In the genomic region with DNA sequence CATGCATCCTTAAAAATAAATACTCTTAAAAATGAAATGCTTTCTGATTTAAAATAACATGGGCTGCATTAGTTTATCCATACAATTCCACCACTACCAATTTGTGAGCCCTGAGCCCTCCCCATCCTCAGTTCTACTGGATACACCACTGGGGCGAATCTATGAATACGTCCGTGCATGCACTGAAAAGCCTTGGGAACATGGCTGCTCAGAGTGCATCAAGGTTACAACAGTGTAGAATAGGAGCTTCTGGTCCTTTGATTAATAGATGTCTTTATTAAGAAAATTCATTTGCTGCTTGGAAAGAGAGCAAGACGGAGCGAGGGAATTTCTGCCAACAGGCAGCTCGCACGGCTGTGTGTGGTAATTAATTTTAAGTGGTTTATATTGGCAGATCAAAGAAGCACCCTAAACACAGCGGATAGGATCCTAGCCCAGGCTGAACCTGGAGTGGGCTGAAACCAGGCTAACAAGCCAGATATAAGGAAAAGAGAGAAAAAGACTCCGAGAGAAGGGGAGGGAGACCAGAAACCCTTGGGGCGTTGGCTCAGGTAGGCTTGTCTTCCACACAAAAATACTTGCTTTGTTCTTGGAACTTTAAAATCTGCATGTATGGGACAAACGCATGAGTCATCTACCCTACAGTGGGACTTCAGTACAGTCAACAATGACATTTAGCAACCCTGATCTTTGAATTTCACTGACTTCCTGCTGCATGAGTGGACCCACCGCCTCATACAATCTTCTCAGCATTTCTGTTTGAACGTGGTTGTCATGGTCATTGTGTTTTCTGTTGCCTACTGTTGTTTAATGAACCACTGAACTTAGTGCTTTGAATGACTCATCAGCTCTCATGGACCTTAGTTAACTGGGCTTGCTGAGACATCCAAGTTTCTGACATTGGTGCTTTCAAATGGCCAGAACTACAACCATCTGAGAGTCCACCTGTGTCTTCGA, we compare ENCODE assay signal across 27 mouse cellular contexts. TPM values are rescaled to one million over a fixed set of nuclear protein-coding genes. Genes with fewer than 3 reads are reported as not detected.
DNase-seq lines count a peak whose midpoint lies in the region; ATAC-seq and TF ChIP-seq lines count a peak whose summit lies in the region.
"Had no signal": no experiment of that assay in that cellular context is flagged by ENCODE, and none has a peak within 500 bp of the region (broad histone marks: within the 10 kb centered on the region; RNA-seq: fewer than 3 reads in every experiment).

No protein-coding gene starts in this region.

- no peak overlapping the region for H3K4me3 ChIP-seq in heart, embryonic 11.5 days (ENCODE audit: low read depth, low read length)
- no peak overlapping the region for H3K4me3 ChIP-seq in midbrain, embryonic 14.5 days (replicated peaks; ENCODE audit: low read depth, low read length)
- H3K4me3 ChIP-seq in midbrain, embryonic 11.5 days (ENCODE audit: low read depth, low read length), result no peak overlapping the region
- H3K4me3 ChIP-seq in midbrain, postnatal 0 days (ENCODE audit: low read depth, low read length), result no peak overlapping the region
- H3K4me3 ChIP-seq in limb, embryonic 10.5 days, result no peak overlapping the region
- H3K4me3 ChIP-seq: heart, embryonic 12.5 days; hindbrain, embryonic 15.5 days; intestine, embryonic 15.5 days; limb, embryonic 12.5 days; liver, embryonic 15.5 days; stomach, embryonic 15.5 days had no signal

- DNase-seq in heart, adult 11 months, result peak; percentile 82
- peak; percentile 35 for DNase-seq in midbrain, embryonic 14.5 days
- DNase-seq in midbrain, embryonic 11.5 days (ENCODE audit: low spot score, missing footprints), result no peak
- peak; percentile 5 for DNase-seq in R1 (ENCODE audit: low read depth, low spot score)
- DNase-seq in midbrain, postnatal 0 days (ENCODE audit: low spot score), result peak; percentile 14
- no peak for DNase-seq in thymus, adult 18-20 months
- no peak for DNase-seq in limb, embryonic 10.5 days (ENCODE audit: low spot score)
- DNase-seq: adrenal gland, postnatal 25 days; B cell, adult 2 months; cerebellum, adult 8-10 months; cerebellum, postnatal 36 days; gastrocnemius, postnatal 25 days; heart, adult 18-20 months; heart, postnatal 4 days; kidney, postnatal 14 days; layer of hippocampus, adult 9-11 months; lung, embryonic 14.5 days; lung, postnatal 14 days; right cerebral cortex, postnatal 25 days; thymus, postnatal 4 days had no signal

- no peaks in the 10 kb centered on the region for H3K9me3 ChIP-seq in heart, embryonic 11.5 days (replicated peaks; ENCODE audit: control insufficient read depth, low read length)
- no peaks in the 10 kb centered on the region for H3K9me3 ChIP-seq in midbrain, embryonic 14.5 days (ENCODE audit: control insufficient read depth, low read length)
- H3K9me3 ChIP-seq in midbrain, embryonic 11.5 days (ENCODE audit: control insufficient read depth, low read length), result no peaks in the 10 kb centered on the region
- no peaks in the 10 kb centered on the region for H3K9me3 ChIP-seq in midbrain, postnatal 0 days (ENCODE audit: low read length)
- no peaks in the 10 kb centered on the region for H3K9me3 ChIP-seq in limb, embryonic 10.5 days (replicated peaks)
- H3K9me3 ChIP-seq: heart, embryonic 12.5 days; hindbrain, embryonic 15.5 days; intestine, embryonic 15.5 days; limb, embryonic 12.5 days; liver, embryonic 15.5 days; stomach, embryonic 15.5 days had no signal

- TF ChIP-seq CTCF in midbrain, postnatal 0 days (IDR thresholded peaks at IDR 0.05), result no peak

- WGBS in heart, embryonic 11.5 days (ENCODE audit: insufficient replicate concordance), result 85% methylated on average over 14 of the region's 14 CpGs
- 74% methylated on average over 14 of the region's 14 CpGs for WGBS in midbrain, embryonic 14.5 days
- 90% methylated on average over 14 of the region's 14 CpGs for WGBS in midbrain, embryonic 11.5 days
- 67% methylated on average over 14 of the region's 14 CpGs for WGBS in midbrain, postnatal 0 days
- 80% methylated on average over 14 of the region's 14 CpGs for WGBS in limb, embryonic 10.5 days

- H3K36me3 ChIP-seq in heart, embryonic 11.5 days (ENCODE audit: control insufficient read depth, insufficient read depth, low read length), result no peaks in the 10 kb centered on the region
- no peaks in the 10 kb centered on the region for H3K36me3 ChIP-seq in midbrain, embryonic 14.5 days (ENCODE audit: control insufficient read depth, insufficient read depth, low read length)
- H3K36me3 ChIP-seq in midbrain, embryonic 11.5 days (ENCODE audit: control insufficient read depth, insufficient read depth, low read length), result no peaks in the 10 kb centered on the region
- no peaks in the 10 kb centered on the region for H3K36me3 ChIP-seq in midbrain, postnatal 0 days (ENCODE audit: insufficient read depth, low read length)
- H3K36me3 ChIP-seq in limb, embryonic 10.5 days, result no peaks in the 10 kb centered on the region
- H3K36me3 ChIP-seq: heart, embryonic 12.5 days; hindbrain, embryonic 15.5 days; intestine, embryonic 15.5 days; limb, embryonic 12.5 days; liver, embryonic 15.5 days; stomach, embryonic 15.5 days had no signal

- H3K9ac ChIP-seq in heart, embryonic 11.5 days (ENCODE audit: low read depth, low read length), result no peak overlapping the region
- no peak overlapping the region for H3K9ac ChIP-seq in midbrain, embryonic 14.5 days (replicated peaks; ENCODE audit: low read length)
- no peak overlapping the region for H3K9ac ChIP-seq in midbrain, embryonic 11.5 days (ENCODE audit: low read length)
- no peak overlapping the region for H3K9ac ChIP-seq in midbrain, postnatal 0 days (replicated peaks; ENCODE audit: low read length, poor library complexity, severe bottlenecking)
- H3K9ac ChIP-seq: heart, embryonic 12.5 days; hindbrain, embryonic 15.5 days; intestine, embryonic 15.5 days; limb, embryonic 12.5 days; liver, embryonic 15.5 days; lung, embryonic 14.5 days; stomach, embryonic 15.5 days had no signal

- no peaks in the 10 kb centered on the region for H3K4me1 ChIP-seq in heart, embryonic 11.5 days (ENCODE audit: control insufficient read depth, insufficient read depth, low read length)
- no peaks in the 10 kb centered on the region for H3K4me1 ChIP-seq in midbrain, embryonic 14.5 days (ENCODE audit: control insufficient read depth, insufficient read depth, low read length)
- no peaks in the 10 kb centered on the region for H3K4me1 ChIP-seq in midbrain, embryonic 11.5 days (ENCODE audit: control insufficient read depth, insufficient read depth, low read length)
- H3K4me1 ChIP-seq in midbrain, postnatal 0 days (ENCODE audit: insufficient read depth, low read length), result no peaks in the 10 kb centered on the region
- no peaks in the 10 kb centered on the region for H3K4me1 ChIP-seq in limb, embryonic 10.5 days
- H3K4me1 ChIP-seq: heart, embryonic 12.5 days; hindbrain, embryonic 15.5 days; intestine, embryonic 15.5 days; limb, embryonic 12.5 days; liver, embryonic 15.5 days; stomach, embryonic 15.5 days had no signal

- H3K27ac ChIP-seq in heart, embryonic 11.5 days (ENCODE audit: low read depth, low read length), result no peak overlapping the region
- H3K27ac ChIP-seq in midbrain, embryonic 14.5 days (replicated peaks; ENCODE audit: low read depth, low read length), result no peak overlapping the region
- H3K27ac ChIP-seq in midbrain, embryonic 11.5 days (ENCODE audit: low read depth, low read length), result no peak overlapping the region
- H3K27ac ChIP-seq in midbrain, postnatal 0 days (ENCODE audit: low read depth, low read length), result no peak overlapping the region
- no peak overlapping the region for H3K27ac ChIP-seq in limb, embryonic 10.5 days
- H3K27ac ChIP-seq: hindbrain, embryonic 15.5 days; intestine, embryonic 15.5 days; limb, embryonic 12.5 days; liver, embryonic 15.5 days; stomach, embryonic 15.5 days had no signal

- no peak overlapping the region for H3K4me2 ChIP-seq in heart, embryonic 11.5 days
- no peak overlapping the region for H3K4me2 ChIP-seq in midbrain, embryonic 14.5 days (ENCODE audit: low read length)
- no peak overlapping the region for H3K4me2 ChIP-seq in midbrain, embryonic 11.5 days
- no peak overlapping the region for H3K4me2 ChIP-seq in midbrain, postnatal 0 days (ENCODE audit: low read depth, low read length, poor library complexity, severe bottlenecking)
- H3K4me2 ChIP-seq: heart, embryonic 12.5 days; hindbrain, embryonic 15.5 days; intestine, embryonic 15.5 days; limb, embryonic 12.5 days; liver, embryonic 15.5 days; lung, embryonic 14.5 days; stomach, embryonic 15.5 days had no signal

- no peaks in the 10 kb centered on the region for H3K27me3 ChIP-seq in heart, embryonic 11.5 days (ENCODE audit: control insufficient read depth, insufficient read depth, low read length)
- no peaks in the 10 kb centered on the region for H3K27me3 ChIP-seq in midbrain, embryonic 14.5 days (ENCODE audit: control insufficient read depth, insufficient read depth, low read length)
- no peaks in the 10 kb centered on the region for H3K27me3 ChIP-seq in midbrain, embryonic 11.5 days (ENCODE audit: control insufficient read depth, insufficient read depth, low read length)
- H3K27me3 ChIP-seq in midbrain, postnatal 0 days (ENCODE audit: insufficient read depth, low read length), result no peaks in the 10 kb centered on the region
- no peaks in the 10 kb centered on the region for H3K27me3 ChIP-seq in limb, embryonic 10.5 days (ENCODE audit: low read depth, poor library complexity, severe bottlenecking)
- H3K27me3 ChIP-seq: heart, embryonic 12.5 days; hindbrain, embryonic 15.5 days; intestine, embryonic 15.5 days; limb, embryonic 12.5 days; liver, embryonic 15.5 days; stomach, embryonic 15.5 days had no signal

- no peak for ATAC-seq in heart, embryonic 11.5 days (replicated peaks; ENCODE audit: insufficient number of reproducible peaks, low FRiP score, low TSS enrichment)
- ATAC-seq in midbrain, embryonic 14.5 days (ENCODE audit: low FRiP score, low TSS enrichment), result no peak
- ATAC-seq in midbrain, embryonic 11.5 days (ENCODE audit: low FRiP score), result no peak
- ATAC-seq in midbrain, postnatal 0 days (ENCODE audit: low FRiP score), result no peak
- ATAC-seq: intestine, embryonic 15.5 days had no signal

RNA-seq across cellular contexts. Expression of a gene that starts 51.9 kb away (rescaled TPM):
- polyA plus RNA-seq in heart, embryonic 11.5 days (2014; fragmentation: Nextera tagmentation; extraction: Ambion mirVana), result 7.6 and 7.9 TPM in 2 replicates
- 84.3 and 114 TPM in 2 replicates for polyA plus RNA-seq in midbrain, embryonic 14.5 days (2014; fragmentation: Nextera tagmentation; extraction: Ambion mirVana)
- 19.9 and 21.2 TPM in 2 replicates for polyA plus RNA-seq in midbrain, embryonic 11.5 days (2014; fragmentation: Nextera tagmentation; extraction: Ambion mirVana)
- total RNA-seq in midbrain, postnatal 0 days (2014; rRNA removed), result 118 and 143 TPM in 2 replicates
- polyA plus RNA-seq in midbrain, postnatal 0 days (2015; fragmentation: Nextera tagmentation; extraction: Ambion mirVana), result 51.1 and 58.2 TPM in 2 replicates
- 1.9 and 2.6 TPM in 2 replicates for polyA plus RNA-seq in limb, embryonic 10.5 days (2016; fragmentation: Nextera tagmentation; extraction: Ambion mirVana)

Comparison
In these comparisons a context has a peak if more than half of its experiments do, and no peak if none do; other contexts are left out.
1. DNase-seq: peak in heart, adult 11 months (single experiment), midbrain, embryonic 14.5 days (single experiment), R1 (single experiment) and midbrain, postnatal 0 days (single experiment); none in midbrain, embryonic 11.5 days (single experiment), thymus, adult 18-20 months (0 of 2) and limb, embryonic 10.5 days (single experiment).